ENCODE assay signal across 7 mouse cellular contexts in genomic region chr11:95990886-95991708, GRCm38 (mm10). TPM values are rescaled to one million over a fixed set of nuclear protein-coding genes. Genes with fewer than 3 reads are reported as not detected.
DNase-seq lines count a peak whose midpoint lies in the region; ATAC-seq and TF ChIP-seq lines count a peak whose summit lies in the region.

No protein-coding gene starts in this region.

- H3K4me1 ChIP-seq in lung, embryonic 14.5 days (ENCODE audit: insufficient read depth) = peaks cover 37% of the 10 kb centered on the region
- H3K4me1 ChIP-seq in embryonic facial prominence, embryonic 12.5 days = peaks cover 68% of the 10 kb centered on the region
- peaks cover 74% of the 10 kb centered on the region for H3K4me1 ChIP-seq in hindbrain, embryonic 10.5 days (replicated peaks)
- H3K4me1 ChIP-seq in liver, embryonic 16.5 days (ENCODE audit: control insufficient read depth, low read depth, low read length) = peaks cover 32% of the 10 kb centered on the region

- 4% methylated on average over 48 of the region's 49 CpGs for WGBS in lung, embryonic 14.5 days
- under 1% methylated on average over 38 of the region's 49 CpGs for WGBS in embryonic facial prominence, embryonic 12.5 days
- WGBS in hindbrain, embryonic 10.5 days = 2% methylated on average over 44 of the region's 49 CpGs
- 33% methylated on average over 38 of the region's 49 CpGs for WGBS in liver, embryonic 16.5 days (ENCODE audit: insufficient replicate concordance)

- peak overlapping the region; percentile 46 for H3K4me3 ChIP-seq in lung, embryonic 14.5 days (ENCODE audit: low read depth, low read length)
- peak overlapping the region; percentile 42 for H3K4me3 ChIP-seq in embryonic facial prominence, embryonic 12.5 days
- peak overlapping the region; percentile 63 for H3K4me3 ChIP-seq in hindbrain, embryonic 10.5 days
- H3K4me3 ChIP-seq in liver, embryonic 16.5 days (ENCODE audit: low read depth, low read length) = peak overlapping the region; percentile 49

- peak overlapping the region; percentile 85 for H3K4me2 ChIP-seq in lung, embryonic 14.5 days
- peak overlapping the region; percentile 85 for H3K4me2 ChIP-seq in embryonic facial prominence, embryonic 12.5 days (replicated peaks)
- peak overlapping the region; percentile 66 for H3K4me2 ChIP-seq in liver, embryonic 16.5 days (ENCODE audit: low read depth, low read length)

- DNase-seq in lung, embryonic 14.5 days = peak; percentile 68
- no peak for DNase-seq in lung, postnatal 25 days (ENCODE audit: low spot score)
- DNase-seq in hindbrain, embryonic 10.5 days (ENCODE audit: low spot score) = peak; percentile 94
- peak; percentile 79 for DNase-seq in testis, postnatal 14 days (ENCODE audit: low spot score)
- no peak for DNase-seq in B cell, adult 2 months

- H3K27ac ChIP-seq in lung, embryonic 14.5 days (ENCODE audit: low read depth) = peak overlapping the region; percentile 92
- peak overlapping the region; percentile 99 for H3K27ac ChIP-seq in embryonic facial prominence, embryonic 12.5 days
- H3K27ac ChIP-seq in hindbrain, embryonic 10.5 days = peak overlapping the region; percentile 99
- peak overlapping the region; percentile 65 for H3K27ac ChIP-seq in liver, embryonic 16.5 days (ENCODE audit: low read length)

- no peaks in the 10 kb centered on the region for H3K27me3 ChIP-seq in lung, embryonic 14.5 days (ENCODE audit: insufficient read depth, low read length)
- no peaks in the 10 kb centered on the region for H3K27me3 ChIP-seq in embryonic facial prominence, embryonic 12.5 days
- no peaks in the 10 kb centered on the region for H3K27me3 ChIP-seq in hindbrain, embryonic 10.5 days (ENCODE audit: insufficient read depth, poor library complexity, severe bottlenecking)
- no peaks in the 10 kb centered on the region for H3K27me3 ChIP-seq in liver, embryonic 16.5 days (ENCODE audit: control insufficient read depth, insufficient read depth, low read depth, low read length)

- H3K9ac ChIP-seq in lung, embryonic 14.5 days = peak overlapping the region; percentile 73
- H3K9ac ChIP-seq in embryonic facial prominence, embryonic 12.5 days = peak overlapping the region; percentile 83
- peak overlapping the region; percentile 59 for H3K9ac ChIP-seq in liver, embryonic 16.5 days (ENCODE audit: low read depth, low read length)

- no peaks in the 10 kb centered on the region for H3K9me3 ChIP-seq in lung, embryonic 14.5 days (ENCODE audit: low read depth, low read length)
- H3K9me3 ChIP-seq in embryonic facial prominence, embryonic 12.5 days = no peaks in the 10 kb centered on the region
- H3K9me3 ChIP-seq in hindbrain, embryonic 10.5 days = peaks cover 11% of the 10 kb centered on the region
- no peaks in the 10 kb centered on the region for H3K9me3 ChIP-seq in liver, embryonic 16.5 days (replicated peaks; ENCODE audit: control insufficient read depth, low read length)

- TF ChIP-seq CTCF in lung, embryonic 14.5 days (IDR thresholded peaks at IDR 0.05; ENCODE audit: low read depth) = no peak

- peak; percentile 70 for ATAC-seq in lung, embryonic 14.5 days (ENCODE audit: insufficient read depth)
- ATAC-seq in embryonic facial prominence, embryonic 12.5 days (ENCODE audit: insufficient number of reproducible peaks, insufficient read depth, low FRiP score, low TSS enrichment) = peak; percentile 73
- peak; percentile 74 for ATAC-seq in liver, embryonic 16.5 days (ENCODE audit: low read depth)

- peaks cover 23% of the 10 kb centered on the region for H3K36me3 ChIP-seq in lung, embryonic 14.5 days (ENCODE audit: insufficient read depth)
- H3K36me3 ChIP-seq in embryonic facial prominence, embryonic 12.5 days = peaks cover 13% of the 10 kb centered on the region
- peaks cover 74% of the 10 kb centered on the region for H3K36me3 ChIP-seq in hindbrain, embryonic 10.5 days
- no peaks in the 10 kb centered on the region for H3K36me3 ChIP-seq in liver, embryonic 16.5 days (ENCODE audit: control insufficient read depth, insufficient read depth)

RNA-seq across cellular contexts. Expression of gene Igf2bp1, which starts 14.6 kb away (rescaled TPM):
- 25.6 and 30.9 TPM in 2 replicates for polyA plus RNA-seq in lung, embryonic 14.5 days (2014; fragmentation: Nextera tagmentation; extraction: Ambion mirVana)
- polyA plus RNA-seq in embryonic facial prominence, embryonic 12.5 days (2016; fragmentation: Nextera tagmentation; extraction: Ambion mirVana) = 89.6 and 95.3 TPM in 2 replicates
- 167 and 186 TPM in 2 replicates for polyA plus RNA-seq in hindbrain, embryonic 10.5 days (2016; fragmentation: Nextera tagmentation; extraction: Ambion mirVana)
- 10.4 and 10.8 TPM in 2 replicates for polyA plus RNA-seq in liver, embryonic 16.5 days (2015; fragmentation: Nextera tagmentation; extraction: Ambion mirVana)

RNA-seq across cellular contexts. Expression of gene Gip, which starts 33.2 kb away (rescaled TPM):
- not detected in 2 replicates for polyA plus RNA-seq in lung, embryonic 14.5 days (2014; fragmentation: Nextera tagmentation; extraction: Ambion mirVana)
- not detected in 2 replicates for polyA plus RNA-seq in embryonic facial prominence, embryonic 12.5 days (2016; fragmentation: Nextera tagmentation; extraction: Ambion mirVana)
- polyA plus RNA-seq in hindbrain, embryonic 10.5 days (2016; fragmentation: Nextera tagmentation; extraction: Ambion mirVana) = not detected in 2 replicates
- polyA plus RNA-seq in liver, embryonic 16.5 days (2015; fragmentation: Nextera tagmentation; extraction: Ambion mirVana) = 0.25 TPM in 1 of 2 replicates, not detected in the other

RNA-seq across cellular contexts. Expression of gene Snf8, which starts 43.6 kb away (rescaled TPM):
- polyA plus RNA-seq in lung, embryonic 14.5 days (2014; fragmentation: Nextera tagmentation; extraction: Ambion mirVana) = 37.2 and 37.6 TPM in 2 replicates
- polyA plus RNA-seq in embryonic facial prominence, embryonic 12.5 days (2016; fragmentation: Nextera tagmentation; extraction: Ambion mirVana) = 105 and 106 TPM in 2 replicates
- polyA plus RNA-seq in hindbrain, embryonic 10.5 days (2016; fragmentation: Nextera tagmentation; extraction: Ambion mirVana) = 118 and 126 TPM in 2 replicates
- 47.5 and 54.4 TPM in 2 replicates for polyA plus RNA-seq in liver, embryonic 16.5 days (2015; fragmentation: Nextera tagmentation; extraction: Ambion mirVana)

Comparison
In these comparisons a context has a peak if more than half of its experiments do, and no peak if none do; other contexts are left out.
1. DNase-seq: peak in lung, embryonic 14.5 days (single experiment), hindbrain, embryonic 10.5 days (single experiment) and testis, postnatal 14 days (single experiment); none in lung, postnatal 25 days (single experiment) and B cell, adult 2 months (0 of 2).
2. Peak in every context shown above with its lines, with median percentiles within 50 percentile points of each other: ATAC-seq, H3K27ac ChIP-seq, H3K4me2 ChIP-seq, H3K4me3 ChIP-seq and H3K9ac ChIP-seq.